Mouse (Mus musculus): ENCODE results near the gene Sucla2. TPM values are rescaled to one million over a fixed set of nuclear protein-coding genes. Genes with fewer than 3 reads are reported as not detected.

Sucla2 gene
- polyA plus RNA-seq, 1 experiment: 29.9 TPM

DNA sequence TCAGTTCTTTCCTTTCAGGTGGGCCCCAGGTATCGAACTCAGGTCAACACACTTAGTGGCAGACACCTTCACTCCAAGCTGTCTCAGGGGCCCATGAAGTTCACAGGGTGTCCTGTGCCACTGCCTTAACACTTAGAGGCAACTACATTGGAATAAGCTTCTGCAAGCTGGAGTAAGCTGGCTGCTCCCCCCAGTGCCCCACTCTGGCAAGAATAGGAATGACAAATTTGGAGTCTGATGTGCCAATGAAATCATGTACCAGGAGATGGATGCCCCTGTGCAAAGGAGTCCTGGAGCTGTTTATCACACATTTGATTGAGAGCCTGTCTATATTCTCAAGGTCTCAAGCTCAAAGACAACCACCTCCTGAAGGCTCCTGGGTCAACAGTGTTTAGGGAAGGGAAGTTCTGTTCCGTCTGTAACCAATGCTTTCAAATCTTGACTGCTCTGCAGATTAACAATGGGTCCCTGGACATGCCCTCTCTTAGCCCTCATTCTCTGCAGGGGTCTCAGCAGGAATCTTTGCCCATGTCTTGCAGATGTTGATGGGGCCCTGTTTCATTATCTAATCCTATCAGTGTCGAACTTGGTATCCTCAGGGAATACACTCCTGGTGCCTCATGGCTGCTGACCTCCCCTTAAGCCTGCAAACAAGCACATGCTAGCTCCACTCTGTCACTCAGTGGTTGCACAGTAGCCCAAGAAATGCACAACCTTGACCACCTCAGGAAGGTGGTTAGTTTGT lies 40.6 kb upstream of the Sucla2 start:
- no peak for TF ChIP-seq POLR2A (IDR thresholded peaks at IDR 0.05; ENCODE audit: borderline replicate concordance, control insufficient read depth, low read depth, low read length)
- TF ChIP-seq CTCF (IDR thresholded peaks at IDR 0.05; ENCODE audit: control insufficient read depth, insufficient read depth, low read length): no peak
- Histone ChIP-seq H3K27ac (ENCODE audit: control insufficient read depth, insufficient read depth, low read depth, low read length, poor library complexity) (no peak overlapping the region), H3K4me1 (ENCODE audit: control insufficient read depth, insufficient read depth, low read length) (no peaks in the 10 kb centered on the region), H3K4me3 (replicated peaks; ENCODE audit: control insufficient read depth, low read depth, low read length) (no peak overlapping the region)
- 77% methylated on average over 3 of the region's 3 CpGs for WGBS

- 80% methylated on average over 5 of the region's 5 CpGs for WGBS
- TF ChIP-seq POLR2A (IDR thresholded peaks at IDR 0.05; ENCODE audit: borderline replicate concordance, control insufficient read depth, low read depth, low read length) (no peak), CTCF (IDR thresholded peaks at IDR 0.05; ENCODE audit: control insufficient read depth, insufficient read depth, low read length) (no peak)
- no peak overlapping the region for H3K27ac ChIP-seq (ENCODE audit: control insufficient read depth, insufficient read depth, low read depth, low read length, poor library complexity)
- H3K4me3 ChIP-seq (replicated peaks; ENCODE audit: control insufficient read depth, low read depth, low read length): no peak overlapping the region
- no peaks in the 10 kb centered on the region for H3K4me1 ChIP-seq (ENCODE audit: control insufficient read depth, insufficient read depth, low read length)
These were observed 38.5 kb upstream of the Sucla2 start for GRCm38 (mm10) chr14:73486641-73487040.

DNA sequence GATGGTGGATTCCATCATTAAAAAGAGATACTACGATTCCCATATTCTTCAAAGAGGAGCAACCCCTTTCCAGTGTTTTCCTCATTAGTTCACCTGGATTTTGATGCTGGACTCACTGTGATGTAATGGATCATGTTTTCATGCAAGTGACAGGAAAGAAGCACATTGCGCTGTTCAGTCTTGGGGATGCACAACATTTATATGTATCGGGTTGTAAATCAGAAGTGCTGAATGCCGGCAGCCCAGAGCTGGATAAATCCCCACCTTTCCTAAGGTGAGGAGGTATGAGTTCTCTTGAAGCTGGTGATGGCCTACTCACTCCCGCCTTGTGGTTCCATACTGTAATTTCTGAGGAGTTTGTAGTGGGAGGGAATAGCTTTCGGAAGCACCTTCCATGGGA lies 31.8 kb upstream of the Sucla2 start:
- no peak overlapping the region for H3K4me3 ChIP-seq (replicated peaks; ENCODE audit: control insufficient read depth, low read depth, low read length)
- H3K27ac ChIP-seq (ENCODE audit: control insufficient read depth, insufficient read depth, low read depth, low read length, poor library complexity): no peak overlapping the region
- no peak for TF ChIP-seq CTCF (IDR thresholded peaks at IDR 0.05; ENCODE audit: control insufficient read depth, insufficient read depth, low read length)
- TF ChIP-seq POLR2A (IDR thresholded peaks at IDR 0.05; ENCODE audit: borderline replicate concordance, control insufficient read depth, low read depth, low read length): no peak
- WGBS: 89% methylated on average over 6 of the region's 6 CpGs
- no peaks in the 10 kb centered on the region for H3K4me1 ChIP-seq (ENCODE audit: control insufficient read depth, insufficient read depth, low read length)

DNA sequence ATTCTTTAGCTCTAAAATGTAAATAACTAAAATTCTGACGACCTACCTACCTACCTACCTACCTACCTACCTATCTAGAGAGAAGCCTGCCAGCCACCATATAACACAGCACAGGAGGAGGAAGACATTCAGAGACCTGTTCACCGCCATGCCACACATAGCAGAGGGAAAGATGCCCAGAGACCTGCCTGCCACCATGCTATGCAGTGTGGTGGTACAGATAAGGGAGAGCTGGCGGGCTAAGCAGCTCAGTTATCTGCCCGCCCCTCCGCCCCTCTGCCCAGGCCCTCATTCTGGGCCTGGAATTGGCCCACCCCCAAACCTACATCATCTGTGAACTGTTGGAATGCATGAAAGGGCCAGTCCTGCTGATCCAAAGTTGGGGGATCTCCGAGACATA lies 31.0 kb upstream of the Sucla2 start:
- Histone ChIP-seq H3K4me3 (replicated peaks; ENCODE audit: control insufficient read depth, low read depth, low read length) (no peak overlapping the region), H3K27ac (ENCODE audit: control insufficient read depth, insufficient read depth, low read depth, low read length, poor library complexity) (no peak overlapping the region), H3K4me1 (ENCODE audit: control insufficient read depth, insufficient read depth, low read length) (no peaks in the 10 kb centered on the region)
- 62% methylated on average over 6 of the region's 6 CpGs for WGBS
- no peak for TF ChIP-seq CTCF (IDR thresholded peaks at IDR 0.05; ENCODE audit: control insufficient read depth, insufficient read depth, low read length)
- TF ChIP-seq POLR2A (IDR thresholded peaks at IDR 0.05; ENCODE audit: borderline replicate concordance, control insufficient read depth, low read depth, low read length): no peak

DNA sequence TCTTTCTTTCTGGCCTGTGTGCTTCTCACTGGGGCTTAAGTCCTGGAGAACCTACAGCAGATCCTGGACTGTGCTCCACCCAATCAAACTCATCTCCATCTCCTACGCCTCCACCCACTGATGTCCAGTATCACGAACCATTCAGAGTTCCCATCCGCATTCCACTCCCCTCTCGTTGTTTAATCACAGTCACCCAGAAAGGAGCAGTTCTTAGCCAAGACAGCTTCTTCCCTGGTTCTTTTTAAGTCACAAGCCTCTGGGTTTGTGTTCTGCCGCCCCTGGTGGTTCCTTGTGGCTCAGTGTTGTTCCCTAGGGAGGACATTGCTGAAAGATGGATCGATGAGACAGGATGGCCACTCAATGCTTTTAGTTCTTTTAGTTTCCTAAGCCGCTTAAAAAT lies 29.4 kb upstream of the Sucla2 start:
- Histone ChIP-seq H3K4me3 (replicated peaks; ENCODE audit: control insufficient read depth, low read depth, low read length) (no peak overlapping the region), H3K27ac (ENCODE audit: control insufficient read depth, insufficient read depth, low read depth, low read length, poor library complexity) (no peak overlapping the region), H3K4me1 (ENCODE audit: control insufficient read depth, insufficient read depth, low read length) (no peaks in the 10 kb centered on the region)
- TF ChIP-seq CTCF (IDR thresholded peaks at IDR 0.05; ENCODE audit: control insufficient read depth, insufficient read depth, low read length) (no peak), POLR2A (IDR thresholded peaks at IDR 0.05; ENCODE audit: borderline replicate concordance, control insufficient read depth, low read depth, low read length) (no peak)
- WGBS: 76% methylated on average over 7 of the region's 7 CpGs

- WGBS: 84% methylated on average over 9 of the region's 9 CpGs
- TF ChIP-seq POLR2A (IDR thresholded peaks at IDR 0.05; ENCODE audit: borderline replicate concordance, control insufficient read depth, low read depth, low read length) (no peak), CTCF (IDR thresholded peaks at IDR 0.05; ENCODE audit: control insufficient read depth, insufficient read depth, low read length) (no peak)
- Histone ChIP-seq H3K4me3 (replicated peaks; ENCODE audit: control insufficient read depth, low read depth, low read length) (no peak overlapping the region), H3K27ac (ENCODE audit: control insufficient read depth, insufficient read depth, low read depth, low read length, poor library complexity) (no peak overlapping the region), H3K4me1 (ENCODE audit: control insufficient read depth, insufficient read depth, low read length) (no peaks in the 10 kb centered on the region)
These were observed 23.8 kb upstream of the Sucla2 start for GRCm38 (mm10) chr14:73501283-73501682.

- no peak for TF ChIP-seq CTCF (IDR thresholded peaks at IDR 0.05; ENCODE audit: control insufficient read depth, insufficient read depth, low read length)
- 78% methylated on average over 6 of the region's 6 CpGs for WGBS
- no peak overlapping the region for H3K4me3 ChIP-seq (replicated peaks; ENCODE audit: control insufficient read depth, low read depth, low read length)
- H3K4me1 ChIP-seq (ENCODE audit: control insufficient read depth, insufficient read depth, low read length): no peaks in the 10 kb centered on the region
- no peak overlapping the region for H3K27ac ChIP-seq (ENCODE audit: control insufficient read depth, insufficient read depth, low read depth, low read length, poor library complexity)
These were observed 23.4 kb upstream of the Sucla2 start for GRCm38 (mm10) chr14:73501721-73502120.

DNA sequence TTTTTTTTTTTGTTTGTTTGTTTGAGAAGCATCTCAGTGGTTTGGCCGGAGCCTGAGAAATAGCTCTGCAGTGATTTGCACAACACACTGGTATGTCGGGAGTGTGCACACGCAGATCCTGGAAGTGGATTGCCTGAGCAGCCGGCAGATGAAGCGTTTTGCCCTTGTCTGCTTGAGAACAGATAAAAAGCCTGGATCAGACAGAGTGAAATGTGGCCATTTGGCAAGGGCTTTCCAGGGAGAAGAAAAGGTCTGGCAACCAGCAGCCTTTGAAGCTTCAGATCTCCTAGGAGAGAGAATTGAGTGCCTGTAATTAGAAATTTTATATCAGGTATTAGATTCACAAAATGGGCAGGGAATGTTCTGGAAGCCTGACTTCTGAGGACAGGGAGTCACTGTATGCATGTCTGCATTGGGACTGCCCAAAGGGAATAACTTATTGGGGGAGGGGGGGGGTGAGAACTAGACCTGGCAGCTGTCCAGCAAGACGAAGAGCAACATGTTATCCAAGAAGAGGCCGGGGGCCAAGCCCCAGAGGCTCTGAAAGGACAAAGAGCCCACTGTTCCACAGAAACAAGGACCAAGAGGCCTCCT lies 22.4 kb upstream of the Sucla2 start:
- Histone ChIP-seq H3K4me1 (ENCODE audit: control insufficient read depth, insufficient read depth, low read length) (no peaks in the 10 kb centered on the region), H3K4me3 (replicated peaks; ENCODE audit: control insufficient read depth, low read depth, low read length) (no peak overlapping the region), H3K27ac (ENCODE audit: control insufficient read depth, insufficient read depth, low read depth, low read length, poor library complexity) (no peak overlapping the region)
- WGBS: 61% methylated on average over 7 of the region's 7 CpGs
- TF ChIP-seq POLR2A (IDR thresholded peaks at IDR 0.05; ENCODE audit: borderline replicate concordance, control insufficient read depth, low read depth, low read length) (no peak), CTCF (IDR thresholded peaks at IDR 0.05; ENCODE audit: control insufficient read depth, insufficient read depth, low read length) (no peak)
